Mouse (Mus musculus): ENCODE measurements around the gene Xab2.
A peak's percentile ranks its signal among the peaks of the same experiment; 100 is the strongest.

- no peak for TF ChIP-seq CTCF (IDR thresholded peaks at IDR 0.05; ENCODE audit: insufficient read depth, low read length)
- peak; percentile 90; the same call in 1 of the 2 replicates for TF ChIP-seq POLR2A (IDR thresholded peaks at IDR 0.05; ENCODE audit: borderline replicate concordance, extremely low read depth, low read depth, low read length)
These were observed at the start of gene Xab2, which contains the start of gene Pet100 for GRCm38 (mm10) chr8:3621199-3621970.

Measured in lung, adult 2 months (tissue).